Mouse (Mus musculus): ENCODE measurements around the gene Tmcc2. TPM values are rescaled to one million over a fixed set of nuclear protein-coding genes. Genes with fewer than 3 reads are reported as not detected.

Tmcc2 gene
- total and polyA plus RNA-seq, 3 experiments, result 6.7 to 99.6 (median 14.9) TPM

DNA sequence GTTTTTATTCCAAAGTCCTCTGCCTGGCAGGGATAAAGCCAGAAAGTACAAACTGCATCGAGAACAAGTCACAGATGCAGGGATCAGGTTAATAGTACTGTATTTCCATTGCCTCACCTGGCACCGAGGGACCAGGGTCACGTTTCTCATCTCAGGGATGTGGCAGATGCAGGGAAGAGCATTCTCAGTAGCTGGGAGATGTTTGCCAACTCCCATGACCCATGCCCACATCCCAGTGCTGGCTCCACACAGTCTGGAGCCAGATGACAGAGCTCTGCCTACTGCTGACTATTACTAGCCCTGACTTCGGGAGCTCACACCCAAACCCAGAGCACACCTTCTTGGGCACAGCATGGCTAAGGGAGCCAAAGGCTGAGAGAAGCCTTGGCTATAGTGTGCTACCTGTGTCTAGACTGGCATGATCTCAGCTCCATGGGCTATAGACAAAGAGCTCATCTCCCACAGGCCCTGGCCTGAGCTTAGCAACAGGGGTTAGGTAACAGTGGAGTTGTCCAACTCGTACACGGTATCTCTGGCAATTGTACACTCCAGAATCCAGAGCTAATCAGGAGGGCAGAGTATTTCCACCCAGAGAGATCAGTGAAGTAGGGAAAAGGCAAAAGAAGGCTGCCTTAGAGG is 18.1 kb downstream of the Tmcc2 start:
- H3K9me3 ChIP-seq (replicated peaks), result no peaks in the 10 kb centered on the region
- peaks cover 98% of the 10 kb centered on the region for H3K4me1 ChIP-seq (ENCODE audit: insufficient read depth, low read depth, low read length)
- DNase-seq (ENCODE audit: low spot score), result no peak
- no peak overlapping the region for H3K4me3 ChIP-seq (ENCODE audit: low read depth, low read length)
- no peaks in the 10 kb centered on the region for H3K27me3 ChIP-seq (ENCODE audit: insufficient read depth, low read length)
- H3K36me3 ChIP-seq (replicated peaks), result peaks cover 76% of the 10 kb centered on the region
- ATAC-seq (ENCODE audit: extremely low read depth, insufficient number of reproducible peaks, low FRiP score, poor library complexity, severe bottlenecking), result no peak
- TF ChIP-seq TAL1 (conservative IDR thresholded peaks at IDR 0.05; ENCODE audit: low read depth, low read length), result no peak

DNA sequence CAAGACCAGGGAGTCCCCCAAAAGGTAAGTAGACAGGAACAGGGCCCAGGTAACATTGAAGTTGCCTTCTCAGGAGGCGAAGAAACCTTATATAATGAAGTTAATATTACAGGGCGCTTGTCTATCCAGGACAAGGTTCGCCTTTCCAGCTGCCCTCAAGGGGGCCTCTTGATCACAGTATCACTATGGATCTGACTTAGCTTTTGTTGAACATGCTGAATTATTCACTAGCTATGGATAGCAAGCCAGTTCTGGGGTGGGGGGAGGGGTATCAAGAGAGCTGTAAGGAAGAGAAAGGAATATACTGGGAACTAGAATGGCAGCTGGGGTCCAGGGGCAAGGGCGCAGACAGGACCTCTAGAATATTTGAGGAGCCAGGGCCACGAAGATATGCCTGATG is 18.7 kb downstream of the Tmcc2 start:
- TF ChIP-seq POLR2AphosphoS5 (IDR thresholded peaks at IDR 0.05; ENCODE audit: insufficient replicate concordance, low read depth, low read length), result no peak
- no peak for ATAC-seq (ENCODE audit: extremely low read depth, insufficient number of reproducible peaks, low FRiP score, poor library complexity, severe bottlenecking)
- peaks cover 98% of the 10 kb centered on the region for H3K4me1 ChIP-seq (ENCODE audit: insufficient read depth, low read depth, low read length)
- DNase-seq (ENCODE audit: low spot score), result no peak
- H3K36me3 ChIP-seq (replicated peaks), result peaks cover 69% of the 10 kb centered on the region
- no peaks in the 10 kb centered on the region for H3K9me3 ChIP-seq (replicated peaks)
- H3K27me3 ChIP-seq (ENCODE audit: insufficient read depth, low read length), result no peaks in the 10 kb centered on the region
- H3K4me3 ChIP-seq (ENCODE audit: low read depth, low read length), result no peak overlapping the region

DNA sequence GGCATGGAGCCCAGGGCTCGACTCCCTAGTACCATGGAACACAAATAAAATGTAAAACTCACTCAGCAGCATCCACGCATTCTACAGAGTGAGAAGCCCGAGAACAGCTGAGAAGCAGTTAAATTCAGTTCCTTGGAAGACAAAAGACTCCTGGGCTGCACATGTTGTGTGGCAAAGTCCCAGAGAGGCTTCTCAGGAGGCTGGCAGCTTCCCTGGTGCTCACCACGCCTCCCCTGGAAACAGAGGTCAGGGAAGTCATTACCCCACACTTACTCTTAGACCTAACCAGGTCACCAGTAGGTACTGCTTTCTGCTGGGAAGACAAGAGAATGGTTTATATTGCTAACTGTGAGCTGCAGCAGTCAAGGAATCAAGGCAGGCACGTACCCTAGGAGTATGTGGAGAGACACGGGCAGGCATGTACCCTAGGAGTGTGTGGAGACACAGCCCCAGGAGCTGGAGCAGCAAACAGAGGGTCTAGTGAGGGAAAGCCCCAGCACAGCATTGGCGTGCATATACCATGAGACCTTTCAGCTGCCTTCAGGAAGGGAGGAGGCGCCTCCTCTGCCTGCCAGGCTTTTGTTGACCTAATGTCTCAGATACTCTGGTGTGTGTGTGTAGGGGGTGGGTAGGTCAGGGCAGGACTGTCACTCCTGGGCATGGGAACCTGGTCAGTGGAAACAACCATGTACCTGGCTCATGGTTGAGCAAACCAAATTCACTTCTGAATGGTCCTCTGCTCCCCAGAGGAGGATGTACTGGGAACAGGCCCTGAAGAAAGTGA is 19.6 kb downstream of the Tmcc2 start:
- TF ChIP-seq CTCF (IDR thresholded peaks at IDR 0.05; ENCODE audit: low read depth, low read length) (no peak), GATA1 (IDR thresholded peaks at IDR 0.05; ENCODE audit: borderline replicate concordance, low read length) (no peak), GATA2 (IDR thresholded peaks at IDR 0.05; ENCODE audit: borderline replicate concordance, low read depth, low read length) (no peak), POLR2AphosphoS5 (IDR thresholded peaks at IDR 0.05; ENCODE audit: insufficient replicate concordance, low read depth, low read length) (no peak), TAL1 (conservative IDR thresholded peaks at IDR 0.05; ENCODE audit: low read depth, low read length) (no peak)
- Histone ChIP-seq H3K4me3 (ENCODE audit: low read depth, low read length) (peak overlapping the region; percentile 3; the same call in 1 of the 2 replicates), H3K4me1 (ENCODE audit: insufficient read depth, low read depth, low read length) (peaks cover 98% of the 10 kb centered on the region), H3K9me3 (replicated peaks) (no peaks in the 10 kb centered on the region), H3K36me3 (replicated peaks) (peaks cover 70% of the 10 kb centered on the region), H3K27me3 (ENCODE audit: insufficient read depth, low read length) (no peaks in the 10 kb centered on the region)
- ATAC-seq (ENCODE audit: extremely low read depth, insufficient number of reproducible peaks, low FRiP score, poor library complexity, severe bottlenecking), result no peak
- no peak for DNase-seq (ENCODE audit: low spot score)

DNA sequence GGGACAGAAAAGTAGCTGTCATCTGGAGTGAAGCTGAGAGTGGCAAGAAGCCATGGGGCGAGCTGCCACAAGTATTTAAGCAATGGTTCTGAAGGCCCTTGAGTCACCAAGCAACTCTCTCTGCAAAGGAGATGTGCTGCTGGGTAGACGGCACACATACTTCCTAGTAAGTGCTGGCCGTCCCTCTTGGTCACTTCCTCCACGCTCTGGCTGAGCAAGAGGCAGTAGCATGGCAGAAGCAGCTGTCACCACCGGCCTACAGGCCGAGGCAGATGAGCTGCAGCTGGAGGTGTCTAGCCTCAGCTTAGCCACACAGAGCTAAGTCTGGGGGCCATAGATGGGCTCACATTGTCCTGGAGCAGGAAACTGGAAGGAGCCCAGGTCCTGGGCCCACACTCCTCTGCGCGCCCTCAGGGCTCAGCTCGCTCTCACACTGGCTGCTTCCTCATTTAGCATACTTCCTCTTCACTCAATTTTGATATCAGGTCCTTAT is 20.4 kb downstream of the Tmcc2 start:
- no peaks in the 10 kb centered on the region for H3K9me3 ChIP-seq (replicated peaks)
- ATAC-seq (ENCODE audit: extremely low read depth, insufficient number of reproducible peaks, low FRiP score, poor library complexity, severe bottlenecking) (no peak), DNase-seq (ENCODE audit: low spot score) (no peak)
- peak overlapping the region; percentile 37; the same call in 1 of the 2 replicates for H3K4me3 ChIP-seq (ENCODE audit: low read depth, low read length)
- H3K27me3 ChIP-seq (ENCODE audit: insufficient read depth, low read length), result no peaks in the 10 kb centered on the region
- TF ChIP-seq TAL1 (conservative IDR thresholded peaks at IDR 0.05; ENCODE audit: low read depth, low read length) (no peak), POLR2AphosphoS5 (IDR thresholded peaks at IDR 0.05; ENCODE audit: insufficient replicate concordance, low read depth, low read length) (no peak), CTCF (IDR thresholded peaks at IDR 0.05; ENCODE audit: low read depth, low read length) (no peak), GATA2 (IDR thresholded peaks at IDR 0.05; ENCODE audit: borderline replicate concordance, low read depth, low read length) (no peak), GATA1 (IDR thresholded peaks at IDR 0.05; ENCODE audit: borderline replicate concordance, low read length) (no peak)
- H3K36me3 ChIP-seq (replicated peaks), result peaks cover 74% of the 10 kb centered on the region
- peaks cover 98% of the 10 kb centered on the region for H3K4me1 ChIP-seq (ENCODE audit: insufficient read depth, low read depth, low read length)

DNA sequence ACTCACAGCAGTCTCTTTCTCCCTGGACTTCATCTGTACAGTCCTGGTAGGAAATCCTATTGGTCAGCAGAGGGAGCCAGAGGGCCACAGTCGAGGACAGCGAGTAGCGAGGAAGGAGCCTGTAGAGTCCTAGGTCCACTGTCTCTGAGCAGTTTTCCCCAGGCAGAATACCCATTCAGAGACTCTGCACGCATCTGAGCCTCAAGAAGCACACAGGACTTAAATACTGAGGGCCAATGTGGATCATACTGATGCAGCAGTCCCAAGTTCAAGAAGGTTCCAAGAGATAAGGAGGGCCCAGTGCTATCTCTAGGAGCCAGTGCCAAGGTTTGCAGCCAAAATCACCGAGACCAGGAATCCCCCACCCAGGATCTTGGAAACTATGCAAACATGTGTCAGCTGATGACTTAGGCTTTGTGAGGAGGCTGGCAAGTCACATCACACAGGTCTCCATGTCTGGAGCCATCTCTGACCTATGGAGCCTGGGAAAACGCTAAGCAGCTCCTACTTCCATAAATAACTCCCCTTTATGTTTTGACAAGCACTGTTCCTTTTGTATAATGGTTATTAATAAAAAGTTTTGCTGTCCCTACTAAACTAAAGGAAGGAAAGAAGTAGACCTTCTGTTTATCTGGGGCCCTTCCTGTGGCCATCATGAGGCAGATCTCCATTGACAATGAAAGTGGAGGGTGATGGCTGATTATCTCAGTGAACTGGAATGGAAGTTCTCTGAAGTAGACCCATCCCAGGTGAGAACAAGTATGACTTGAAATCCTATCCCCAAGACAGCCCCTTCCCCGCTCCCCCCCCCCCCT is 23.2 kb downstream of the Tmcc2 start:
- Histone ChIP-seq H3K4me3 (ENCODE audit: low read depth, low read length) (peak overlapping the region; percentile 58; the same call in 1 of the 2 replicates), H3K9me3 (replicated peaks) (no peaks in the 10 kb centered on the region), H3K27me3 (ENCODE audit: insufficient read depth, low read length) (no peaks in the 10 kb centered on the region), H3K36me3 (replicated peaks) (peaks cover 74% of the 10 kb centered on the region), H3K4me1 (ENCODE audit: insufficient read depth, low read depth, low read length) (peaks cover 87% of the 10 kb centered on the region)
- ATAC-seq (ENCODE audit: extremely low read depth, insufficient number of reproducible peaks, low FRiP score, poor library complexity, severe bottlenecking) (peak; percentile 95), DNase-seq (ENCODE audit: low spot score) (peak; percentile 88)
- TF ChIP-seq POLR2AphosphoS5 (IDR thresholded peaks at IDR 0.05; ENCODE audit: insufficient replicate concordance, low read depth, low read length) (no peak), GATA2 (IDR thresholded peaks at IDR 0.05; ENCODE audit: borderline replicate concordance, low read depth, low read length) (peak; percentile 89; the same call in 1 of the 2 replicates), TAL1 (conservative IDR thresholded peaks at IDR 0.05; ENCODE audit: low read depth, low read length) (peak; percentile 100), GATA1 (IDR thresholded peaks at IDR 0.05; ENCODE audit: borderline replicate concordance, low read length) (no peak), CTCF (IDR thresholded peaks at IDR 0.05; ENCODE audit: low read depth, low read length) (peak; percentile 88)

DNA sequence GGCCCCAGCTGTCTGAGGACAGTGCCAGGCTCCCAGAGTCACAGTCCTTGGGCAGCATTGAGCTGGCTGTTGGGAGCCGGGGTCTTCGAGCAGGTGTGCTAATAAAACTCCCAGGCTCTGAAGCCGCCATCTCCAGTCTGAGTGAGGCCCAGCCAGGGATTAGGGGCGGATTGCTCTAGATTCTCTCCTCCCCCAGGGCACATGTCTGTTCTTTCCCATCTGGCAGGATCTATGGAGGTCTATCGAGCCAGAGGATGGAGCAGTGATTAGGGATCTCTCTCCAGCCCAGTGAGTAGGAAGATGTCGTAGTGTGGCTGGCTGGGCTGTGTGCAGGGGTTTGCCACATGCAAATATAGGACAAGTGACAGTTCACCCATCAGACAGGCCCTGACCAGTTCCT is 24.1 kb downstream of the Tmcc2 start:
- TF ChIP-seq CTCF (IDR thresholded peaks at IDR 0.05; ENCODE audit: low read depth, low read length) (no peak), GATA1 (IDR thresholded peaks at IDR 0.05; ENCODE audit: borderline replicate concordance, low read length) (no peak), POLR2AphosphoS5 (IDR thresholded peaks at IDR 0.05; ENCODE audit: insufficient replicate concordance, low read depth, low read length) (no peak), TAL1 (conservative IDR thresholded peaks at IDR 0.05; ENCODE audit: low read depth, low read length) (no peak), GATA2 (IDR thresholded peaks at IDR 0.05; ENCODE audit: borderline replicate concordance, low read depth, low read length) (no peak)
- peaks cover 77% of the 10 kb centered on the region for H3K4me1 ChIP-seq (ENCODE audit: insufficient read depth, low read depth, low read length)
- ATAC-seq (ENCODE audit: extremely low read depth, insufficient number of reproducible peaks, low FRiP score, poor library complexity, severe bottlenecking) (no peak), DNase-seq (ENCODE audit: low spot score) (no peak)
- peak overlapping the region; percentile 58; the same call in 1 of the 2 replicates for H3K4me3 ChIP-seq (ENCODE audit: low read depth, low read length)
- H3K27me3 ChIP-seq (ENCODE audit: insufficient read depth, low read length), result no peaks in the 10 kb centered on the region
- peaks cover 73% of the 10 kb centered on the region for H3K36me3 ChIP-seq (replicated peaks)
- H3K9me3 ChIP-seq (replicated peaks), result no peaks in the 10 kb centered on the region
